Mouse (Mus musculus): Measurements from ENCODE around the gene Clybl.
A peak's percentile ranks its signal among the peaks of the same experiment; 100 is the strongest.

Clybl gene

GRCm38 (mm10) chr14:122389684-122390370, 208.3 kb downstream of the Clybl start:
- peak; percentile 26 to 51 for DNase-seq

GRCm38 (mm10) chr14:122390935-122391334, 209.4 kb downstream of the Clybl start:
- DNase-seq = peak; percentile 72 to 74

GRCm38 (mm10) chr14:122393119-122393518, 211.6 kb downstream of the Clybl start:
- no peak for DNase-seq

GRCm38 (mm10) chr14:122398676-122399075, 217.2 kb downstream of the Clybl start:
- no peak for DNase-seq

- DNase-seq = no peak
Observed at GRCm38 (mm10) chr14:122399906-122400305, 218.4 kb downstream of the Clybl start.

- DNase-seq = no peak
Observed at GRCm38 (mm10) chr14:122401886-122402285, 220.4 kb downstream of the Clybl start.

- DNase-seq = no peak
Observed at GRCm38 (mm10) chr14:122402716-122403258, 221.3 kb downstream of the Clybl start.

- DNase-seq = no peak
Observed at GRCm38 (mm10) chr14:122403422-122403940, 222.0 kb downstream of the Clybl start.

- no peak for DNase-seq
Observed at GRCm38 (mm10) chr14:122404596-122405154, 223.2 kb downstream of the Clybl start.

- DNase-seq = no peak
Observed at GRCm38 (mm10) chr14:122405236-122405635, 223.7 kb downstream of the Clybl start.

- DNase-seq = no peak
Observed at GRCm38 (mm10) chr14:122405897-122406540, 224.5 kb downstream of the Clybl start.

- peak; percentile 52 to 57 for DNase-seq
Observed at GRCm38 (mm10) chr14:122406541-122407219, 225.2 kb downstream of the Clybl start.

- DNase-seq = no peak
Observed at GRCm38 (mm10) chr14:122412841-122413541, 231.5 kb downstream of the Clybl start.

- DNase-seq = no peak
Observed at GRCm38 (mm10) chr14:122413542-122413928, 232.0 kb downstream of the Clybl start.

- DNase-seq = no peak
Observed at GRCm38 (mm10) chr14:122414786-122415185, 233.3 kb downstream of the Clybl start.

- DNase-seq = no peak
Observed at GRCm38 (mm10) chr14:122416166-122416771, 234.8 kb downstream of the Clybl start.

GRCm38 (mm10) chr14:122424441-122424840, 242.9 kb downstream of the Clybl start:
- DNase-seq = no peak

GRCm38 (mm10) chr14:122426529-122427203, 245.2 kb downstream of the Clybl start:
- DNase-seq = no peak

- no peak for DNase-seq
Observed at GRCm38 (mm10) chr14:122427204-122427560, 245.7 kb downstream of the Clybl start.

GRCm38 (mm10) chr14:122427654-122428053, 246.2 kb downstream of the Clybl start:
- DNase-seq = no peak

- DNase-seq = no peak
Observed at GRCm38 (mm10) chr14:122432558-122432957, 251.1 kb downstream of the Clybl start.
